Mouse (Mus musculus) ES-E14 (cell line): ENCODE measurements around the gene Lrrc57.

Experiments used
- CHD2 ChIP-seq: IDR thresholded peaks from 2 replicates; pipeline ENCODE4 v1.6.1; 2014; ENCODE audit warnings: mild to moderate bottlenecking, low read depth, low read length, inconsistent platforms
- HCFC1 ChIP-seq: IDR thresholded peaks from 2 replicates; pipeline ENCODE4 v1.6.1; 2012; ENCODE audit warnings: low read length, inconsistent platforms, borderline replicate concordance; ENCODE audit not compliant: insufficient read depth
- MAFK ChIP-seq: IDR thresholded peaks from 2 replicates; pipeline ENCODE4 v1.6.1; 2014; ENCODE audit warnings: mild to moderate bottlenecking, low read depth, low read length, inconsistent platforms; ENCODE audit not compliant: insufficient read depth
- ZC3H11A ChIP-seq: IDR thresholded peaks from 2 replicates; pipeline ENCODE4 v1.6.1; 2012; ENCODE audit warnings: low read depth, mild to moderate bottlenecking, inconsistent platforms, low read length, borderline replicate concordance

DNA sequence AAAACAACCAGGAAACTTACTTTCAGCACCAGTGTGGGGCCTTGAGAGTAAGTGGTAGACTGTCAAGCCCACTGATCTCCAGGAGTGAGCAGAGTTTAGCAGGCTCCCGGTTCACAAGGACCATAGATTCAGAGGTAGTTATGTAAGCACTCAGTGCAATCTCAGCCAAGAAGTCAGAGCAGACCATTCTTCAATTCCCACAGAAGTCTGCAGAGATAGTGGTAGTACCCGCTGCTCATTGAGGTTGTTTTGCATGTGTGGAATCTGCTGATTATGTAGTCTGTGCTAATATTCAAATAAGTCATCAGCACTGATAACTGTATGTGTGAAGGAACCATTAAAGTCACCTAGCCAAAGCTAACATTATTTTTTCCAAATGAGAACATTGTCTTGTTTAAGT, 21.3 kb upstream of the Lrrc57 start:
- TF ChIP-seq MAFK (no peak), CHD2 (no peak), HCFC1 (no peak), ZC3H11A (no peak)
